Mouse (Mus musculus) olfactory bulb, adult 2 months (tissue): ENCODE measurements around the gene Brms1. TPM values are rescaled to one million over a fixed set of nuclear protein-coding genes. Genes with fewer than 3 reads are reported as not detected.

Experiments
- H3K27ac ChIP-seq: fragments of 200-500 bp; 2 replicates; pipeline ENCODE4 v1.5.1; 2012; ENCODE audit warnings: low read depth, low read length; ENCODE audit not compliant: insufficient read depth
- H3K4me1 ChIP-seq: fragments of 200-500 bp; 2 replicates; pipeline ENCODE4 v1.6.1; 2012; ENCODE audit warnings: low read length; ENCODE audit not compliant: control insufficient read depth, insufficient read depth
- H3K4me3 ChIP-seq: fragments of 200-500 bp; 2 replicates; pipeline ENCODE4 v1.5.1; 2012; ENCODE audit warnings: mild to moderate bottlenecking, low read depth, low read length, moderate library complexity; ENCODE audit not compliant: insufficient read depth
- CTCF ChIP-seq: fragments of 200-500 bp; IDR thresholded peaks from 2 replicates; pipeline ENCODE4 v1.5.1; 2012; ENCODE audit warnings: low read depth, mild to moderate bottlenecking, low read length, moderate library complexity; ENCODE audit not compliant: insufficient read depth
- POLR2A ChIP-seq: fragments of 200-500 bp; IDR thresholded peaks from 2 replicates; pipeline ENCODE4 v1.6.1; 2012; ENCODE audit warnings: mild to moderate bottlenecking, low read depth, low read length, moderate library complexity; ENCODE audit not compliant: insufficient read depth
- WGBS: fragments of 180-500 bp; shearing (Covaris S2); methylation state at CpG from one replicate; pipeline ENCODE4 v1.1.7; 2018; 5-methylcytosine and 5-hydroxymethylcytosine counted together
- polyA plus RNA-seq: library from polyadenylated mRNA; stranded (reverse); fragments of >200 nt; gene quantifications from 2 replicates; pipeline ENCODE4 v1.2.4, GENCODE M21; 2012; ENCODE audit warnings: low replicate concordance; ENCODE audit not compliant: missing spikeins, insufficient read depth, insufficient read length

Gene Brms1
- polyA plus RNA-seq, 1 experiment = not detected

- 22% methylated on average over 10 of the region's 10 CpGs for WGBS
- H3K4me3 ChIP-seq = no peak overlapping the region
- TF ChIP-seq CTCF (no peak), POLR2A (no peak)
- peak overlapping the region; percentile 2; the same call in 1 of the 2 replicates for H3K27ac ChIP-seq
- H3K4me1 ChIP-seq = peaks cover 38% of the 10 kb centered on the region
Measured at GRCm38 (mm10) chr19:5058801-5059771, 17.9 kb downstream of the Brms1 start.

GRCm38 (mm10) chr19:5060365-5061330, 19.5 kb downstream of the Brms1 start:
- H3K27ac ChIP-seq = no peak overlapping the region
- no peak for TF ChIP-seq CTCF
- no peak for TF ChIP-seq POLR2A
- 42% methylated on average over 5 of the region's 5 CpGs for WGBS
- H3K4me1 ChIP-seq = peaks cover 38% of the 10 kb centered on the region
- no peak overlapping the region for H3K4me3 ChIP-seq

GRCm38 (mm10) chr19:5062041-5062440, 20.9 kb downstream of the Brms1 start:
- 78% methylated on average over 5 of the region's 5 CpGs for WGBS
- peaks cover 40% of the 10 kb centered on the region for H3K4me1 ChIP-seq
- no peak overlapping the region for H3K4me3 ChIP-seq
- H3K27ac ChIP-seq = no peak overlapping the region
- TF ChIP-seq POLR2A (no peak), CTCF (no peak)

GRCm38 (mm10) chr19:5062446-5062845, 21.3 kb downstream of the Brms1 start:
- Histone ChIP-seq H3K4me3 (no peak overlapping the region), H3K4me1 (peaks cover 44% of the 10 kb centered on the region), H3K27ac (no peak overlapping the region)
- 78% methylated on average over 6 of the region's 6 CpGs for WGBS
- TF ChIP-seq POLR2A (no peak), CTCF (no peak)

DNA sequence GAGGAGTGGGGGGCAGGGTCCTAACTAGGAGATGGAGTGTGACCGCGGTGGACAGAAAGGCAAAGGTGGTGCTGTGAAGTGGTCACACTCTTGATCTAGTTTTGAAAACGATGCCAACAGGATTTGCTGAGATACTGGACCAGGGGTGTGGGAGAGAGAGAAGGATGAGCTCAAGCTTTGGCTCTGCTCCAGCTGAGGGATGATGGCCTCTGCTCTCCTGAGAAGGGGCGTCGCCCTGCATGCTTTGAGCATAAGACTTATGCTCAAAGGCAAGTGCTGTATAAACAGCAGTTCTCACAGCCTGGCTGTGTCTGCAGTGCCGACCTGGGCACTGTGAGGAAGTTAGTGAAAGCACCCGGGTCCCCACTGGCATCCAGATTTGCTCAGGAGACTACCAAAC, 23.9 kb downstream of the Brms1 start:
- no peak for TF ChIP-seq CTCF
- no peak for TF ChIP-seq POLR2A
- 66% methylated on average over 7 of the region's 7 CpGs for WGBS
- Histone ChIP-seq H3K4me1 (peaks cover 39% of the 10 kb centered on the region), H3K27ac (no peak overlapping the region), H3K4me3 (no peak overlapping the region)

DNA sequence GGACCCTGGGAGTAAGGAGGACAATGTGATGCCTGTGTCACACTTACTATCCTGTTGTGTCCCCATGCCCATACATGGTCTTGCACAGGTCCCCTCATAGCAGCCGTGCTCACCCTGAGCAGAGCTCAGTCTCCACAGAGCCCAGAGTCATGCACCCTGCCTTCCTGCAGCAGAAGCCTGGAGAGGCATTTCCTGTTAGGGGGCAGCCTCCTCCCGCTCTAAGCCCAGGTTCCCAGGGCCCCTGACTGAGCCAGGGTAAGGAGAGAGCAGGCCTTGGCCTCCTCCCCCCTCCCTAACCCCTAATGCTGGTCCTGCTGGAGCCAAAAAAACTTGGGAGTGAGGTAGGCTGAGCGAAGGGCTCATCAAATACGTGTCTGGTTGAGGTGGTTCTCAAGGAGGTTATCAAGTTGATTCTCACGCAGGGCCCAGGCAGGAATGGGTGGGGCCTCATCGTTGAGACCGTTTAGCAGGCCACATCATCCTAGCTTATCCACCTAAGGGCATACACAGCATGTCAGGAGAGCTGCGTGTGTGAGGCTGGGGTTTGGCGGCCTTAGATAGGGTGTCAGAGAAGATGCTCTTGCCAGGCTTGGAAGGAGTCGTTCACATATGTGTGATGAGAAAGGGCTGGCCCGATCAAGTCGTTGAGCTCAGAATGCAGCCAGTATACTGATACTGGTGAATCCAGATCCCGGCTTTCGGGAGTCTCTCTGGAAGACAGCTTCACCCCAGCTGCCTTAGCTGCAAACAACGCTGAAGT, 26.1 kb downstream of the Brms1 start:
- WGBS = 31% methylated on average over 15 of the region's 15 CpGs
- Histone ChIP-seq H3K4me3 (no peak overlapping the region), H3K4me1 (peaks cover 38% of the 10 kb centered on the region), H3K27ac (no peak overlapping the region)
- TF ChIP-seq POLR2A (no peak), CTCF (no peak)

- WGBS = 5% methylated on average over 50 of the region's 56 CpGs
- no peak within 1 kb of the TSS for H3K27ac ChIP-seq
- peak within 1 kb of the TSS; percentile 33 for H3K4me3 ChIP-seq
- peaks cover 39% of the 10 kb centered on the region for H3K4me1 ChIP-seq
- TF ChIP-seq POLR2A = no peak
- TF ChIP-seq CTCF = no peak
Measured at GRCm38 (mm10) chr19:5067867-5068569, 26.9 kb downstream of the Brms1 start, which contains the start of gene Cd248. TSS of gene Cd248 (plus strand) at chr19:5068078.
